Mouse (Mus musculus) macrophage (primary cell): ENCODE results near the gene Nup93. TPM values are rescaled to one million over a fixed set of nuclear protein-coding genes. Genes with fewer than 3 reads are reported as not detected.
"Not testable (repeated sequence)": the region's sequence is repeated elsewhere in the genome, so short reads cannot be mapped to it uniquely, and the experiment has no call there.

Experiments used
- H3K27ac ChIP-seq: fragments of 350-480 bp; formaldehyde crosslinking; 2 replicates; pipeline ENCODE4 v1.9.0; 2021
- H3K36me3 ChIP-seq: fragments of 350-480 bp; formaldehyde crosslinking; 2 replicates; pipeline ENCODE4 v1.9.0; 2021; ENCODE audit errors: inconsistent target
- H3K4me3 ChIP-seq: fragments of 350-480 bp; formaldehyde crosslinking; 2 replicates; pipeline ENCODE4 v1.9.0; 2021; ENCODE audit errors: inconsistent target
- H3K79me2 ChIP-seq: fragments of 350-480 bp; formaldehyde crosslinking; 2 replicates; pipeline ENCODE4 v1.9.0; 2021; ENCODE audit errors: inconsistent target
- WGBS: methylation state at CpG from one replicate; pipeline ENCODE4 v1.1.7; 2026; ENCODE audit warnings: inconsistent platforms; ENCODE audit not compliant: missing documents; 5-methylcytosine and 5-hydroxymethylcytosine counted together
- polyA plus RNA-seq: library from polyadenylated mRNA; stranded (reverse); fragments of 250-400 nt; gene quantifications from 3 replicates; pipeline ENCODE4 v1.2.4, GENCODE M21; 2018; ENCODE audit warnings: inconsistent platforms
- total RNA-seq, 78 experiments: library from RNA; depleted of rRNA; stranded (reverse); fragments of 250-400 nt; gene quantifications; 1 replicate in 9 of 78; 2 replicates in 24 of 78; 3 replicates in 43 of 78; 4 replicates in 2 of 78; pipeline ENCODE4 v1.2.4; 2018; ENCODE audit warnings: inconsistent platforms in 56 of 78

Gene Nup93
- 10 to 100 TPM; 15.9 to 92.2 (median 65.2) TPM for total RNA-seq (2018; cell fraction: chromatin; rRNA removed)
- 10 to 100 TPM; 14.2 to 25.0 (median 20.7) TPM for total RNA-seq (2018; cell fraction: cytosol; rRNA removed)
- 10 to 100 TPM; 14.9 to 64.7 (median 34.3) TPM for total RNA-seq (2018; cell fraction: nucleus; rRNA removed)
- 20.6 to 35.1 TPM (median 24.9 TPM) in 3 replicates for polyA plus RNA-seq

DNA sequence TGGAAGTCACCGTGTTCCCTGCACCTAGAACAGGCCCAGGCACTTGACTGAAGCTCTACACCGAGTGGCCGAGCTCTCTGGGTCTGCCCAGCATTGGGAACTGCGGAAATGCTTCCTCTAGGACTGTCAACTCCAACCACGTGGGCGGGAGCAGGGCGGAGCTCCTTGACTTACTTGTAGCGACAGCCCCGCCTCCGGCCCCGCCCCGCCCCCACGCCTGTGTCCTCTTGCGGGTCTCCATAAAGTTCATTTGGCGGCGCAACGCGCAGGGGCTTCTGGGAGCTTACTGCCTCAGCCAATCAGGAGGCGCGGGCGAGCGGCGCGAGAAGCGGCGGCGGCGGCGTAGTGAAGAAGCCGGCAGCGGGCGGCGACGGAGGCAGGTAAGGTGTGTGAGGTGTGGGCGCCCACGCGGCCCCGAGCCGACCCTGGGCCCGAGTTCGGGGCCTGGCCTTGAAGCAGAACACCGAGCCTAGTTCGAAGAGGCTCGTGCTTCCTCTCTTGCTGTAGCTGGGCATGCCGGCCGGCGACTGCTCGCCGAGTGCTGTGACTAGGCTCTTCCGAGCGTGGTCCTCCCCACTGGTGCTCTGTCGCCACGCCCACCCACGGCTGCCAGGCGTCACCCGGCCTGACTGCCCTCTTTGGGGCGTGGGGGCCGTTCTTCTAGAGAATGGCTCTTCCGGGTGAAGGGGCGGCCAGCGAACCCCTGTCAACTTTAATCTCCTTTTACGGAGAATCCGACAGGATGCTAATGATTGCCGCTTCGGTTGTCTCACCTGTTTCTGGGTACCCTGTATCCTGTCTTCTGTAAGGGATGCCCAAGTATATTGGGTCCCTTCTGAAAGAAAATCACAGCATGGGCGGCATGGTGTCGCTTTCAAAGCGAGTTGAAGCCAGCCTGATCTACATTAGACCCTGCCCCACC lies at the start of gene Nup93:
Gene Nup93 (plus strand): TSS at position 313 of the 922 bp plus-strand sequence.
- 1% methylated on average over 67 of the region's 68 CpGs for WGBS
- H3K79me2 ChIP-seq, result peaks cover 48% of the 10 kb centered on the region
- H3K27ac ChIP-seq, result no peak within 1 kb of the TSS
- H3K4me3 ChIP-seq, result peak within 1 kb of the TSS; percentile 61
- no peaks in the 10 kb centered on the region for H3K36me3 ChIP-seq

DNA sequence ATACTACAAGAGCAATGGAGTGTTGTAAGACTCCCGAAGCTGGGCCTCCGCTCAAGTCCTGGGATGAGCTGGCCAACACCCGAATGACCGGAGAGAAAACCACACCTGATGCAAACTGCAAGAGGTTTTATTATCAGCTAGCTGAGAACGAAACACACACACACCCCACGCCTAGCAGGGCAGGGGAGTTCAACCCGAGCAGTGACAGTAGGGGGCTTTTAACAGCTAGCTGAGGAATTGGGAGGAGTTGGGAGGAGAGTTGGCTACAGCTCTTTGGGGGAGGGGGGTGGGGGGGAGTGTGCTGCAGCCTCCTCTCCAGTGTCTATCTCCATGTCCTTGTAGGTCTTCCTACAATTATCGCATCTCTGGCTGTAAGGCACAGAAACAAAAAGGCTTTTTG lies 48.6 kb upstream of the Nup93 start:
- H3K4me3 ChIP-seq, H3K36me3 ChIP-seq, H3K79me2 ChIP-seq, H3K27ac ChIP-seq: not testable (repeated sequence)
- WGBS, result 86% methylated on average over 7 of the region's 8 CpGs

DNA sequence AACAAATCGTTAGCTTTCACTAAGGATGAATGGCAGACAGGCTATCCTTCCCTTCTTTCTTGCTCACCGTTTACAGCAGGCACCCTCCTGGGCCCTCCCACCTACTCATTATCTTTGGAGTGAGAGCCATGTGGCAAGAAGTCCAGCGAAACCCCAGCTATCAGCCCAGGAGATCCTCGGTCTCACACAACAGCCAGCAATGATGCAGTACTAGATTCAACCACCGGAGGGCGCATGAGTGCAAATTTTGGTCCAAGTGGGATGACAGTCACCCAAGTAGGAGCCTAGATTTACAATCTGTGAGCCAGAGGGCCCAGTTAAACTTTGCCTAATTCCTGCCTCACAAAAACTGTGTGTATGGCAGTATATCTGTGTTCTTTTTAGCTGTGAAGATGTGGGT lies 47.1 kb upstream of the Nup93 start:
- no peak overlapping the region for H3K4me3 ChIP-seq
- WGBS, result 2% methylated on average over 5 of the region's 6 CpGs
- H3K79me2 ChIP-seq, result no peaks in the 10 kb centered on the region
- H3K36me3 ChIP-seq, result no peaks in the 10 kb centered on the region
- no peak overlapping the region for H3K27ac ChIP-seq

DNA sequence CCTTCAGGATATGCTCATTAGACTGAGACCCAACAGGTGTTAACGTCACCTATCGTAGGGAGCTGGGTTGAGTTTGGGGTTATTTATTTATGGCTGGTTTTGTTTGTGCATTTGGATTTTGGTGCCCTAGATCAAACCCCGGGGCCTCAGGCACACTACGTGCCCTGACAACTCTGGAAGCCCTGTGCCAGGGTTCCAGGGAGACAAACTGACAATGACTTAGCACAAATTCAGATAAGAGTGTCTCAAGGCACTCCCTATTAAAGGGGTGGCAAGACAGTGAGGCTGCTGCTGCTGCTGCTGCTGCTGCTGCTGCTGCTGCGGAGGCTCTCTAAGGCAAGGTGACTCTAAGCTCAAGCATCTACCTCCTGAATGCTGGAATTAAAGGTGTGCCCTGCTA lies 44.8 kb upstream of the Nup93 start:
- no peaks in the 10 kb centered on the region for H3K36me3 ChIP-seq
- no peak overlapping the region for H3K27ac ChIP-seq
- no peaks in the 10 kb centered on the region for H3K79me2 ChIP-seq
- no peak overlapping the region for H3K4me3 ChIP-seq
- WGBS, result 86% methylated on average over 5 of the region's 5 CpGs

DNA sequence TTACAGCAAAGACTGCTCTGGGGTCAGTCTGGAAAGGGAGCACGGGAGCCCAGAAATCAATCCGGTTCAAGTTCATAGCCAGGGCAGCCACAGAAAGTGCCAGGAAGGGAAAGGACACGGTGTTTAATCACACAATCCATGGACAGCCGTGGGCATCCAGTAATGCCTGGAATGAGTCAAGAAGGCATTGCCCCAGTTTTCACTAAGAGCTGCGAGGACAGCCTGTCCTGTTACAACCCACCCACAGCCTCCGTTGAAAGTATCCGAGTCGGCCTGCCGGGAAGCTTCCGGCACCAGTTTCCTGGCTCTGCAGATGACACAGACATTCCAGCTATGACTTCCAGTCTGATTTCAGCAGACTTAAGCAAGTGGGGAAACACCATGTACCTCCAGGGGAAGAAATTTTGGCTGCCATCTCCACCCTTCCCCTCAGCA lies 43.0 kb upstream of the Nup93 start:
- 38% methylated on average over 10 of the region's 10 CpGs for WGBS
- Histone ChIP-seq H3K27ac (no peak overlapping the region), H3K4me3 (no peak overlapping the region; the same call in 1 of the 2 replicates), H3K36me3 (no peaks in the 10 kb centered on the region), H3K79me2 (no peaks in the 10 kb centered on the region)

DNA sequence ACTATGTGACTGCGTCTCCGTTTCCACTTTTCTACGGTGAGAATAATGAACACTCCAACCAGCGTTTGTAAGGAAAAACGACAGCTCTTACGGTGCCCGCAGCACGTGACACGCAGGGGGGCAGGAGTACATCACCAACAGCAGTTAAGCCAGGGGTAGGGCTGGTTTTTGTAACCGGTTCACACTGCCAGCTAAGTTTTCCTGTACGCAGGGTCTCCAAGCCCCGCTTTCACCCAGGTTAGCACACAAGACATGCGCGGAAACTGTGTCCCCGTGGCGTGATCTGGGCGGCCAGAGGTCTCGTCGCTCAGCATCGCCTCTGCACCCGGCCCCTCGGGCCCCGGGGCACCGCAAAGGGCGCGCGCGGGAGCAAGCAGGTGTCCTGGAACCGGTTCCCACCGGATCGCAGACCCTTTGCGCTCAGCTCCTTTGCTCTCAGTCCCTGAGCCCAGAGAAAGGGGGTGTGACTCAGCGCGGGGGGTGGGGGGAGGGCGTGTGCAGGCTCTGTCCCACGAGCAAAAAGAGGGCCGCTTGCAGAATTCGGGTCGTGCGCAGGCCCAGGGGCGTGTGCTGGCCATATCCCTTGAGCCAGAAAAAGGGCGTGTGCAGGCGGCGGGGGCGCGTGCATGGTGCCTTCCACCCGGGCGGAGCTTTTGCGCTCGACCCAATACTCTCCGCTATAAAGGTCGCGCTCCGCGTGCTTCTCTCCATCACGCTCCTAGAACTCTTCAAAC lies 42.1 kb upstream of the Nup93 start, which contains the start of gene Mt2:
Gene Mt2 (plus strand): TSS at position 590 of the 734 bp plus-strand sequence.
- 3% methylated on average over 55 of the region's 56 CpGs for WGBS
- Histone ChIP-seq H3K27ac (peak within 1 kb of the TSS; percentile 60), H3K36me3 (no peaks in the 10 kb centered on the region), H3K79me2 (no peaks in the 10 kb centered on the region), H3K4me3 (peak within 1 kb of the TSS; percentile 69)

DNA sequence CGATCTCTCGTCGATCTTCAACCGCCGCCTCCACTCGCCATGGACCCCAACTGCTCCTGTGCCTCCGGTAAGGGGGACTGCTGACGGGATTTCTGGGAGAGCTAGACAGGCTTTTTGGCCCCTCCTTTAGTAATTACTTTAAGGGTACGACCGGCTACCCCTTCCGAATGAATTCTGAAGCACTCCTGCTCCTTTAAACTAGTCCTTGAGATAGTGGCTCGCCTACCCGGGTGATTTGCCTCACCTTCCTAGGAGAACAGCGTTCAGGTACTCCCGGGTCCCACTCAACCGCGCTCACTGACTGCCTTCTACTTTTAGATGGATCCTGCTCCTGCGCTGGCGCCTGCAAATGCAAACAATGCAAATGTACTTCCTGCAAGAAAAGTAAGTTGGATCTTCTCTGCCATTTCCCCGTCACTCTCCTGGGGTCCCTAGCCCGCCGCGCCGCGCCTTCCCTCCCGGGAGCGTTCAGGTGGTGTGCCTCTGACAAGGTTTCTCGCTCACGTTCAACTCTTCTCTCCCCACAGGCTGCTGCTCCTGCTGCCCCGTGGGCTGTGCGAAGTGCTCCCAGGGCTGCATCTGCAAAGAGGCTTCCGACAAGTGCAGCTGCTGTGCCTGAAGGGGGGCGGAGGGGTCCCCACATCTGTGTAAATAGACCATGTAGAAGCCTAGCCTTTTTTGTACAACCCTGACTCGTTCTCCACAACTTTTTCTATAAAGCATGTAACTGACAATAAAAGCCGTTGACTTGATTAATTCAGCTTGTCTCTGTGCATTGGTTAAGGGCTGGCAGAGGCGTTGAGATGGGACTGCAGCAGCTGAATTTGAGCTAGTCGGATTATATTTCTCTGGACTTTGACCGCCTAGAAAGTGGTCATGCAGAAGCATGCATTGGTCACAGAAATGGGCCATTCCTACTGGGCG lies 41.3 kb upstream of the Nup93 start:
- H3K27ac ChIP-seq, result peak overlapping the region; percentile 60
- WGBS, result 5% methylated on average over 39 of the region's 39 CpGs
- peak overlapping the region; percentile 69 for H3K4me3 ChIP-seq
- no peaks in the 10 kb centered on the region for H3K36me3 ChIP-seq
- no peaks in the 10 kb centered on the region for H3K79me2 ChIP-seq

DNA sequence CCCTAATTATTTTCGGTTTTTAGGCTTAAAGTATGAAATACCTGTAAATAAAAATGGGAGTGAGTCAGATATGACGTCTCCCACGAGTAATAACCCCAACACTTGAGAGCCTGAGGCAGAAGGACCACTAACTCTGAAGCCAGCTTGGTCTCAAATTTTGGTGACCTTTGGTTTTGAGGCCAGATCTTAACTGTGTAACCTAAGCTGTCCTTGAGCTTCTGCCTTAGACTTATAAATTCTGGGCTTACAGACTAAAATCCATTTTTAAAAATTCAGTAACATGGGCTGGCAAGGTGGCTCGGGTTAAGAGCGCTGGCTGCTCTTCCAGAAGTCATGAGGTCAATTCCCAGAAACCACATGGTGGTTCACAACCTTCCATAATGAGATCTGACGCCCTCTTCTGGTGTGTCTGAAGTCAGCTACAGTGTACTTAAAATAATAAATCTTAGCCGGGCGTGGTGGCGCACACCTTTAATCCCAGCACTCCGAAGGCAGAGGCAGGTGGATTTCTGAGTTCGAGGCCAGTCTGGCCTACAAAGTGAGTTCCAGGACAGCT lies 40.4 kb upstream of the Nup93 start:
- Histone ChIP-seq H3K79me2 (no peaks in the 10 kb centered on the region), H3K27ac (no peak overlapping the region), H3K4me3 (no peak overlapping the region), H3K36me3 (no peaks in the 10 kb centered on the region)
- 66% methylated on average over 9 of the region's 11 CpGs for WGBS

DNA sequence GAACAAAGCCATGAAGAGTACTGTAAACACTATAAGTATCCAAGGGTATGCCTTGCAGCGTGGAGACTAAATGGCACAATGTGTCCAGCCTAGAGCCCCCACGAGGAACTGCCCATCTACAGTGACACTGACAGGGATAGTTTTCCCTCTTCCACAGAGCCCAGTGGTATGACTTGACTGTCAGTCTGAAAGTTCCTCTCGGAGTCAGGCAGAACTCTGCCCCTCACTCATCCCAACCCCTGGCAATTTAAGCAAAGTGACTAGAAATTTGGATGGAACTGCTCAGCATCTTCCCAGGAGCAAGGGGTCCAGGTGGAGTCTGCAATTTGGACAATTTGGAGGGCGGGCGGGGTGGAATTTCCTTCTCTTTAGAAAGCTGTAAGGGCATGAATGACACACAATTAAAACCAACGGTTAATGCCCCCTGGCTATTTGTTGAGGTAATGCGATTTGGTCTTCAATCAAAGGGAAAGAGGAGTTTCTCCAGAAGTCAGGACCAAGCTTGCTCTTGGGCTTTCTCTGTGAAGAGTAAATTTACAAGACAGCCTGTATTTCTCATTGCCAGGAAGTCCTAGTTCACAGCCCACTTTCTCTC lies 39.6 kb upstream of the Nup93 start:
- 53% methylated on average over 7 of the region's 7 CpGs for WGBS
- no peak overlapping the region for H3K27ac ChIP-seq
- no peaks in the 10 kb centered on the region for H3K79me2 ChIP-seq
- H3K36me3 ChIP-seq, result no peaks in the 10 kb centered on the region
- no peak overlapping the region for H3K4me3 ChIP-seq

DNA sequence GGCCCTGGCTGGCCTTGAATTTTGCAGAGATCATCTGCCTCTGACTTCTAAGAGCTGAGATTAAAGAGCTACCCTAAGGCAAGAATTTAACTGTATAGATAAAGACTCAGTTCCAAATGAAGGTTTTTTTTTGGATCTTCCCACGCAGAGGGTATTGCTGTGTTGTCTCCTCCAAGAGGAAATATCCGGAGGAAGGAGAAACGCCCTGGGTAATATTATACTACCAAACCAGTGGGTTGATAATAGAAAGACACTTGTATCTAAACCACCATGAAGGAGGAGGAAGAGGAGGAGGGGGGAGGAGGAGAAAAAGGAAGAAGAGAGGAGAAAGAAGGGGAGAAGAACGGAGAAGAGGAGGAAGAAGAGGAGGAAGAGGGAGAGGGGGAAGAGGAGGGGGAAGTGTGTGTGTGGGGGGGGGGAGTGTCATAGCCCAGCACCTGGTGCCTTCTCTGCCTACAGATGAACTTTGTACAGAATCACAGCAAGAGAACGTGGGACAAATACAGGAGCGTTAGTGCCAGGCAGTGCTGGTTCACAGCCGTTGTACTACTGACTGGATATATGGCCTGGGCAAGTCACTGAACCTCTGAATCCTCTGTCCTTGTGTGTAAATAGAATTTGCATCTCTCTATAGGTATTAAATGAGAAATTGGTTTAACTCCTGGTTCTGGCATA lies 36.5 kb upstream of the Nup93 start:
- Histone ChIP-seq H3K79me2 (peaks cover 13% of the 10 kb centered on the region), H3K4me3 (no peak overlapping the region), H3K27ac (peak overlapping the region; percentile 85), H3K36me3 (no peaks in the 10 kb centered on the region)
- WGBS, result 77% methylated on average over 4 of the region's 7 CpGs

DNA sequence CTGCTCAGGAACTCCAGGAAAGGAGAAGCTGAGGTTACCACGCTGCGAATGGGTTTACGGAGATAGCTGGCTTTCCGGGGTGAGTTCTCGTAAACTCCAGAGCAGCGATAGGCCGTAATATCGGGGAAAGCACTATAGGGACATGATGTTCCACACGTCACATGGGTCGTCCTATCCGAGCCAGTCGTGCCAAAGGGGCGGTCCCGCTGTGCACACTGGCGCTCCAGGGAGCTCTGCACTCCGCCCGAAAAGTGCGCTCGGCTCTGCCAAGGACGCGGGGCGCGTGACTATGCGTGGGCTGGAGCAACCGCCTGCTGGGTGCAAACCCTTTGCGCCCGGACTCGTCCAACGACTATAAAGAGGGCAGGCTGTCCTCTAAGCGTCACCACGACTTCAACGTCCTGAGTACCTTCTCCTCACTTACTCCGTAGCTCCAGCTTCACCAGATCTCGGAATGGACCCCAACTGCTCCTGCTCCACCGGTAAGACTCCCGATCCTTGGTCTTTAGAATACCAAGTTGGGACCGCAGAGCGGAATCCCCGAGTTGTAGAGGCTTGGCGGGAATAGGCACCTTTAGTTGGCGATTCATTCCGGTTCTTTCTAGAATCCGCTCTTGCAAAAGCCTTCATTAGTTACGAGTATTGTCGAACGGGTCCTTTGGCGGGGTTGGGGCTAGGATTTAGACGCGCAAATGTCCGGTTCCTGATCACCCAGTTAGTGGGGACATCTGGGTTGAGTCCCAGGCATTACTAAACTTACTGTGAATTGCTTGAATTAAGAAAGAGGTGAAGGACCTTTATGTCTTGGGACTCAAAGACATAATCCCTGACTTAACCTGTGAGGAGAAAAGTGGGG lies 35.3 kb upstream of the Nup93 start, which contains the start of gene Mt1:
Gene Mt1 (plus strand): TSS at position 226 of the 856 bp plus-strand sequence.
- Histone ChIP-seq H3K27ac (peak within 1 kb of the TSS; percentile 98), H3K36me3 (no peaks in the 10 kb centered on the region), H3K79me2 (peaks cover 13% of the 10 kb centered on the region), H3K4me3 (peak within 1 kb of the TSS; percentile 95)
- WGBS, result under 1% methylated on average over 50 of the region's 50 CpGs
